Mouse (Mus musculus): Measurements from ENCODE around the gene Zfhx3.

Gene Zfhx3

DNA sequence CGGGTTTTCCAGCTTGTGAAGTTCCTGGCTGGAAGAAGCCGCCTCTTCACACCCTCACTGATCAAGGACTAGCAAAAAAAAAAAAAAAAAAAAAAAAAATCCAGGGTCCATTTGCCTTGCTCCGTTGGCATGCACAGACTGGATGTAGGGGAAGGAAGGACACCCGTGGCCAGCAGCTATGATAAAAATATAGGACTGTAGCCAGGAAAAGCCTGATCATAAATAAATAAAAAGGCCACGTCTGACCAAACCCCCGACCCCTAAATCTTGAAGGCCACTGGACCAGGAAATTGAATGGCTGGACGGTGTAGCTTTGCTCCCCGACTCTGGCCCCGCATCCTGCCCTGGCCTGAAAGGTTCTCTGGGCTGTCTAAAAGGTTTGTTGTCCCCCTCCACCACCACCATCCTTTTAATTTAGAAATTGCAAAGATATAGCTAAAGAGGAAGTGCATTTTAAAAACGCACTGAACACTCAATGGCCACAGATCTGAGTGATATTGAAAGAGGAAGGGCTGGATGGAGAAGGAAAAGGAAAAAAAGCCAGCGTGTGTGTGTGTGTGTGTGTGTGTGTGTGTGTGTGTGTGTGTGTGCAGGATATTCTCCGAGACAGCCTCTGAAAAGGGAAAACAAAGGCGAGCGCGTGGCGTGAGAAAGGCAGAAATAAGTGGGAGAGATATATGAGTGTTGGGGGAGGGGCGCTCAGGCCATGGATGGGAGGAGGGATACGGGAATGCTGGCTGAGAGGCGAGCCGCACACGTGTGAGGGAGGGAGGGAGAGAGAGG, 749.2 kb downstream of the Zfhx3 start:
- DNase-seq, result no peak

- DNase-seq, result no peak
Observed at GRCm38 (mm10) chr8:108692239-108692627, 749.8 kb downstream of the Zfhx3 start.

DNA sequence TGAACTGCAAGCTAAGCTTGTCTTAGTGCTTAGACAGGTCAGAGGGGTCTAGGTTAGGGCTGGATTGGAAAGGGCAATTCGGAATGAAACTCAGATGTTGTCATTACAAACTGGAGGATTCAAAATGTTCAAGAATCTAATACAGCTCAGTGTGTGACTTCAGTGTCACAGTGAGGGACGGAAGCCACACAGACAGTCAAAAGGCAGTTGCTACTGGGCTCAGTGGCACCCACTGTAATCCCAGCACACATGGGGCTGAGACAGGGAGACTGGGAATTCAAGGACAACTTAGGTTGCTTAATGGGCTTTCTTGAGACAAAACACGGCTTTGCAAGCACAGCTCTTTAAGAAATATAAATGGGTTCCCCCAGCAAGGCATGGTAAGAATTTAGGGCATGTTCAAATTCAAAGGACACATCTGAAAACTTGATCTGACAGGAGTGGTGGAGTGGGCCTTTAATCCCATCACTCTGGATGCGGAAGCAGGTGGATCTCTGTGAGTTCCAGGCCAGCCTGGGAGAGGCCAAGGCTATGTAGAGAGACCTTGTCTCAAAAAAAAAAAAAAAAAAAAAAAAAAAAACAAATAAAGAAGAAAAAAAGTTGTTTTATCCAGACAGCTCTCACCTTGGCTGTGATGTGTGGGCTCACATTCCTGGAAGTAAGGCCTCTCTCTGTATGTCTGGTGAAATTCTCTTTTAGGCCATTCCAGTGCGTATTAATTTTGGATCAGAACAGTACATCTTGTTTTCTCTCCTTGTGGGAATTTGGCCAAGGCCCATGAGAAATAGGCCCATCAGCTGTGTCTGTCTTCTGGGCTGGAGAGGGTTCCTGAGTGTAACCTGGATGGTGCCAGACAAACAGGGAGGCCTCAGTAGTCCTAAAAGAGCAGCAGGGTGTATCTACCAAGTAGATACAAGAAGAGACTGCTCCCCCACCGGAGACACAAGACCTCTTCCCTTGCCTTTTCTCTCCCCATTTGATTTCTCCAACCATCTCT, 750.5 kb downstream of the Zfhx3 start:
- no peak for DNase-seq

GRCm38 (mm10) chr8:108693841-108694240, 751.4 kb downstream of the Zfhx3 start:
- no peak for DNase-seq

- DNase-seq, result no peak
Observed at GRCm38 (mm10) chr8:108694516-108694915, 752.1 kb downstream of the Zfhx3 start.

DNA sequence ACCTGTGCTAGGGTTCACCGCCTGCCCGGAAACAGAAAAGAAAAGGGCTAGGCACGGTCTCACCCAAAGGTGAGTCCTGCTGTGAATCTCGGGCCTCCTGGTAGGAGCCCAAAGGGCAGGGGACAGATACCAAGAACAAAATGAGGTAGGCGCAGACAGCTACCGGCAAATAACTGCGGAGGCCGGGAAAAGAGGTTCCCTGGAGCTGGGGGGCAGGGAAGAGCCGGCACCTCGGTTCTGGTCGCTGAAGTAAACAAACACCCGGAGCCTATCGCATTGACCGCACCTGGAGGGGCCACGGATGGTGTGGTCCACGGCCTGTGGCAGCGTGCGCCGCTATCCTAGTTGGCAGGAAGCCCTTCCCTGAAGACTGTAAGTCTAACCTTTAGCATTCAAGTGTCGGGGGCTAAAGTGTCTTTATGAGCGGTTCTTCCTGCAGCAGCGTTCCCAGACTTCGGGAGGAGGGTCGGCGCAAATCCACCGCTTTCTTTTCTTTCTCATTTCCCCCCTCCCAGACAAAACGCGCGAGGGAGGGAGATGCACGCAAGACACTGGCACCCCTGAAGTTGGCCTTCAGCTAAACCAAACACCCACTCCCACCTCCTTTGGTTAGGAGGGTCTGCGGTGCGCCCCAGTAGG, 752.9 kb downstream of the Zfhx3 start:
- DNase-seq, result no peak

- DNase-seq, result no peak
Observed at GRCm38 (mm10) chr8:108695938-108696630, 753.6 kb downstream of the Zfhx3 start.

DNA sequence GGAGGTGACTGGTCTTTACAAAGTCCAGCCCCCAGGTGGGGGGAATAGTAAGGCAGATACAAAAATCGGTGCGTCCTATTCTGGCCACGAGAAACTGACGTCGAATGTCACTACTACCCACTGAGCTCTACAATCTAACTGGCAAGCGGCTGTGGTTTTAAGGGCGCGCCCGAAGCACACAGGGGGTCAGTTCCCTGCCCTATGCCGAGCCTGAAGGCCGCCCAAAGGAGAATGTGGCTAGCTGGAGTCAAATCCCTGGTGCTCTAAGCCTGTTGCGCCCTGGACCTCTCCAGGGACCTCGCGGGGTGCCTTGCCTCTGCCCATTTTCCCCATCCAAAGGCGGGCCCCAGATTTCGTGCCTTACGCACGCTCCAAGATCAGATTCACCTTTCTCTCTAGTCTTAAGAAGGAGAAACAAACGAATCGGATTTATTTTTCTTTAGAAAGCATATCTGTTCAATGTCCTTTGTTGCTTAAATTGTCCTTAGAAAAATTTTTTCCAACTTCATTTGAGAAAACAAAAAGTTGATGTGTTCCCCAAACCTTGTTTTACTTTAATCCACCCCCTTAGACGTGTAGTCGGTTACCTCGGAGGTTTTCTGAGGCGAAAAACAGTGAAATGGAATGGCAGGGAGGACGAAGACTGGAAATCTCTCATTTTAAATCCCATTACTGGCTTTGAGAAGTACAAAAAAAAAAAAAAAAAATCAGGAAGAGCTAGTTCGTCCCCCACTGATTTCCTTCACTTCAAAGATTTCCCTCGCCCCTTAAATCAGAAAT, 754.4 kb downstream of the Zfhx3 start:
- no peak for DNase-seq

DNA sequence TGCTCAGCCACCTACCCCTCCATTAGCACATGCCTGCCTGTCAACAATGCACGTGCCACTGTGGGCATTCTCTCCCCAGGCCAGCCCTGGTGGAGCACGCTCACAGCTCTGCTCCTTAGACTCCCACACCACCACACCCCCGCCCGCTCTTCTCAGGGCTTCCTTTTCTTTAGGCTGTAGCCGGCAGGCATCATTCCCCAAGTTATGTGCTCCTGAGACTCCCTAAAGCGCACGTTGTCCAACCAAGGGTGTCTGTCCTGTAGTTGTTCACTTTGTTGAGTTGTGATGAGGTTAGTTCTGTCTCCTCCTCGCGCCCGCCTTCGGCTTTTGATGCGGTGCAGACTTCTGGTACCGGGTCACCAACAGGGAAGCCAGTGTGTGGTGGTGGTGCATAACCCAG, 755.1 kb downstream of the Zfhx3 start:
- no peak for DNase-seq

DNA sequence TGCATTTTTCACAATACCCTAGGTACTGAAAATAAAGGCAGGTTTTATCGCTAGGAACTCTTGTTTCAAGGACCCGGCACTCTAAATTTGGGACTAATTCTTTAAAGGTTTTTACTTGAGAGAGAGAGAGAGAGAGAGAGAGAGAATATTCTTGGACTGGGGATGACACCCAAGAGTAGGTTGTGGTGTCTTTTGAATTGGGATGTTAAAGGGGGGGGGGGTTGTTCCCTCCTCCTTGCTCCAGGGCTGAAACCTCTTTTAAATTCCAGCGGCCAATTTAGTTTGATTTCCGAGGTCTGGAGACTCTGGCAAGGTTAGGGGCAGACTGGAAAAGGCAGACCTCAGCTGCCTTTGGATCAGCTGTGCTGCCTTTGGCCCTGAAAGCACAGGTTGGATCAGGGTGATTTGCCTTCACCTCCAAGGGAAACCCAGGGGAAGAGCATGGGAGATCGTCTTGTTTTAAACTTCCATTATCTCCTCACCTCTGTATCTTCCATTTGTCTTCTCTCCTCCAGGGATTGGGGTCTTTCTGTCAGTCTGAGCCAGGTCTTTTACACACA, 755.7 kb downstream of the Zfhx3 start:
- DNase-seq, result no peak

- no peak for DNase-seq
Observed at GRCm38 (mm10) chr8:108699011-108699410, 756.6 kb downstream of the Zfhx3 start.

- no peak for DNase-seq
Observed at GRCm38 (mm10) chr8:108699454-108700345, 757.3 kb downstream of the Zfhx3 start.

GRCm38 (mm10) chr8:108701381-108702175, 759.1 kb downstream of the Zfhx3 start:
- no peak for DNase-seq

- DNase-seq, result no peak
Observed at GRCm38 (mm10) chr8:108702201-108702600, 759.8 kb downstream of the Zfhx3 start.

- DNase-seq, result no peak
Observed at GRCm38 (mm10) chr8:108705751-108706150, 763.3 kb downstream of the Zfhx3 start.

GRCm38 (mm10) chr8:108706491-108706847, 764.0 kb downstream of the Zfhx3 start:
- DNase-seq, result no peak

DNA sequence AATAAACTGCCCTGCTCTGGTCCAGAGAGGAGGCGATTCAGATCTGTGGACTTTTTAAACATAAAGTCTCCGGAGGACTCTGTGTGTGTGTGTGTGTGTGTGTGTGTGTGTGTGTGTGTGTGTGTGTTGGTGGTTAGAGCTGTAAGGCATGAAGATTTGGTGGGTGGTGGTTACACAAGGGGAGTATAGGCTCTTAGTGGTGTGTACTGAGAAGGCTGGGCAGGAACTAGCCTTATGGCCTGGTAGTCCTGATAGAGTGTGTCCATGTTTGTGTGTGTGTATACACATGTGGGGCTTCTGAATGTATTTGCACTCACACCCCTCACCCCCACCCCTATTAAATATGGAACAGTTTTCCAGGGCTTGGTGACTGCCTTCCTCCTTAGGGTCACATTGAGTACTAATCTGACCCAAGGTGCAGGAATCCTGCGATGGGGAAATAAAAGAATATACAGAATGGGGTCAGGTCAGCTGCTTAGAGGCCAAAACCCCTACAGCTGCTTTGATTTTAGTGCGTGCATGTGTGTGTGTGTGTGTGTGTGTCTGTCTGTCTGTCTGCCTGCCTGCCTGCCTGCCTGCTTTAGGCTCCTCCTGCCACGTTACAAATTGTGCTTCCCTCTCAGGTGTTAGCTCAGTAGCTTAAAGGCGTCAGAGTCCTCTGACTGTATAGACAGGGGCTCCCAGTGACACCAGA, 764.6 kb downstream of the Zfhx3 start:
- DNase-seq, result no peak

DNA sequence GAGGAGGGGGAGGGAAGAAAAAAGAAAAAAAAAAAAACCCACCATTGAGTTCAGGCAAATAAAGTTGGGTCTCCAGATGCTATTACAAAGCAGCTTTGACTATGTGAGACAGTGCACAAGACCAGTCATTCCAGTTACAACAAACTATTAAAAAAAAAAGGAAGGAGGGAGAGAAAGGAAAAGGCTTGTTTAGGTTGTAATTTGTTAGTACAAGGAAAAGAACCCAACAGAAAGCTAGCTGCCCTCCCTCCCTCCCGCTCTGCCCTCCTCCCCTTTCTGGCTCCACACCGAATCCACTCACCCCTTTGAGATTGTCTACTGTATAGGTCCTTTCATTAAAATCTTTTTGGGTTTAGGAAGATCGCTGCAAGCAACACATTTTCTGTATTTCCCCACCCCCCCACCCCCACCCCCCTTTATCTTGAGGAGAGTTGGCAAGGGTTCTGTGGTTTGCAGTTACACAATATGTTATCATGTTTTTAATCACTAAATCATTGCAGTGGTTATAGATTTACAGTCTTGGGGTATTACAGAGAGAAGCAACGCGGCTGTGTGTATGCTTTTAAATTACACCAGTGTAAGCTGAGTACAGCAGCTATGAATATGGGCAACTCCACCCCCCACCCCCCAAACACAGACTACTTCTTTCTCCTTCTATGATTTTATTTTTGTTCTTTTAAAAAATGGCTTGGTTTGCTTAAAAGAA, 765.3 kb downstream of the Zfhx3 start:
- DNase-seq, result no peak

Data from thymus, postnatal 36 days (tissue).